Mouse (Mus musculus) frontal cortex, postnatal 14 days (tissue): ENCODE results near the gene Sh3d19.

Experiments
- DNase-seq, 2 experiments: peaks; one replicate each; pipeline ENCODE4 v3.0.0; 2022; ENCODE audit warnings: low spot score in 2 of 2

Gene Sh3d19

DNA sequence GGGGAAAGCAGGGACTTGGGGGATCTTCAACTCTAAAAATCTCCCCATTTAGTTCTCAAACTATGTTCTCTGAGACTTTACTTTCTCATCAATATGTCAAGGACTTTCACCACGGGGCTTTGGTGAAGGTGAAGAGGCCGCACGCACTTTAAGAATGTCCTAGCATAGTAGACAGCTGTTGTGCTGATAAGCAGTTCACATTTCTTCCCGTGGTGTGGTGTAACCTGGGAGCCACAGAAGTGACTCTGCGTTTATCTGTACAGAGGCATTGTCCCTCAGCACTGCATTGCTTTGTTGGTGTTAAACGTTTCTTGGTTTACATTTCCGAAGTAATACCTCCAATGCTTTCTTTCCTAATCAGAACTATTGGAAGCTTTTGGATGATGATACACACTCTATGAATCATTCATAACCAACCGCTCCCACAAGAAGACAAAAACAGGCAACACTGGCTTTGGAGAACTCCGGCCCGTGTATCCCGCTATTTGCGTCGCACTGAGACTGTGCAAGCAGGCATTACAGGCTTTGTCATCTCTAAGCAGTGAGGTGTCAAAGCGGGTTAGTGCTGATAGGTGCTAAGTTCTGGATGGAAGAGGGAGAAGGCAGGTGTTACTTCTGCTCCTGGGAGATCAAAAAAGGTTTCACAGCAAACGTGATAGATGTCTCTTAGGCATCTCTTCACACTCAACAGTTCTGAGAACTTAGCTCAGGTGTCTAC lies 57.9 kb downstream of the Sh3d19 start:
- DNase-seq = no peak

DNA sequence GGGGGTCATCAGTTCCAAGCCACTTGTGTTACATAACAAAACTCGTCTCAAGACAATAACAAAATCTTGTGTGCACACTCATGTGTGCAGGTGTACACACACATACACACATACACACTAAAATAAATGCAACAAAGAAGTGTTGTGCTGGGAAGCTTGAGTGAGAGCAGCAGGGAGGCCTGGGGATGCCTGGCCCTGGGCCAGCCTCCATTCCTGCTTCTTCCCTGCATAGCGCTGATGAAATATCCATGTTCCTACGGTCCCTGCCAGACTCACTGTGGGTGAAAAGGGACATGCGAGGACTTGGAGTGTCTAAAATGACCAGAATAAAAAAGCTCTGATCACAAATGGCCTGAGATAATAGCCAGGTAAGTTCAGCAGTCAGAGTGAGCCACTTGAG lies 59.7 kb downstream of the Sh3d19 start:
- DNase-seq = no peak

DNA sequence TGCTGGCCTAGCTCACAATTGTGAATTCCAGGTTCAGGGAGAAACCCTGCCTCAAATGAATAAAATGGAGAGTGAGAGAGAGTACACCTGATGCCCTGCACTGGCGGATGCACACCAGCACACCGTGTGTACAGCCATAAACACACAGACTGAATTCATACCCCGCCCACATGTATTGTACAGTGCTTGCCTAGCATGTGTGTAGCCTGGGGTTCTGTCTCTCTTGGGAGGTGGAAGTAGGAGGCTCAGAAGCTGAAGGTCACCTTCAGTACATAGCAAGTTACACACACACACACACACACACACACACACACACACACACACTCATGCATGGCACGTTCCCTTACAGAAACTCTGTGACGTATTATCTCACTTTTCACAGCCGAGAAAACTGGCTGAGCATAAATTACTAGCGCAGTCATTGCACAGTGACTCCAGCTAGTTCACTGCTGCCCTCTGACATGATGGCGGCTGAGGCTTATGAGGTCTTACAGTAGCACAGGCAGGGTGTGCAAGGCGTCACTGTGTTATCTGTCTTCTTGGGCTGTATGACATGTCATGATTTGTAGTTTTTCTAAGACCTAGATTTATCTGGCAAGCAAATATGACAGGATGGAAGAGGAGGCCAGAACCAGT lies 62.7 kb downstream of the Sh3d19 start:
- DNase-seq = no peak

DNA sequence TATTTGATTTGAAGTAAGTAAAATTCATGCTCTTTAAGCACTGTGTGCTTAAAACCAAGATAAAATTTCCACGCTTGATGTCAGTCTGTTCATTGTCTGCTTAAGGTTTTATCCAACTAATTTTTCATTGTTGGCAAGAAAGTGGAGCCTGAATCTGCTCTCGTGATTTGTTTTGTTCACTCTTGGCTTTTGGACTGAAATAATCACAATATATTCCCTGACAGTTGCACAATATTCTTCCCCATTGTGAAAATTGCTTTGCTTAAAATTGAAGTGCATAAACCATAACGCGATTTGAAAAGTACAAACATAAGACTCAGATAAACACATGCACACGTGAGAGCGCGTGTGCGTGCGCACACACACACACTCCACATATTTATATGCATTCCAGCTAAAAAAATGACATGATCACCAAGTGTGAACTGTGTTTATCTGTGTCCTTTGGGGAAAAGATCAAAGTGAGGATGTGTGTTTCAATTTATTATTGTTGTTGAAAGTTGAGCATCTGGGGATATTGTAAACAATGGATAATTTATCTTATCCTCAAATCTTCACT lies 67.1 kb downstream of the Sh3d19 start:
- no peak for DNase-seq

DNA sequence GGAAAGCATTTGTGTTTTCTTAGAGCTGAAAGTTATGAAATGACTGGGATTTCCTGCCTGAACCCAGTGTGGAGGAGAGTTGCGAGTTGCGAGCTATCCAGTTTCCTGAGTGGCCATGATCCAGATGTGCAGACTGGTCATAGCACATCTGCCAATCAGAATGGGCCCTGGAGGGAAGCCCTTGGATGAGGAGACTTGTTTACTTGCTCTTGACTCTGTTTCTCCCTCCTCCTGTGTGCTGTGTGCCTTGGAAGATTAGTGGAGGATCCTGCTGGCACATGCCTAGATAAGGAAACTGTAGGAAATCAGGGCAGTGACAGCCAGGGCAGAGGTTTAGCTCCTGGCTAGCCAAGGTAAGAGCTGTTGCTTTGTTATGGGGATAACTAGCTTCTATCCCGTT lies 67.7 kb downstream of the Sh3d19 start:
- no peak for DNase-seq

DNA sequence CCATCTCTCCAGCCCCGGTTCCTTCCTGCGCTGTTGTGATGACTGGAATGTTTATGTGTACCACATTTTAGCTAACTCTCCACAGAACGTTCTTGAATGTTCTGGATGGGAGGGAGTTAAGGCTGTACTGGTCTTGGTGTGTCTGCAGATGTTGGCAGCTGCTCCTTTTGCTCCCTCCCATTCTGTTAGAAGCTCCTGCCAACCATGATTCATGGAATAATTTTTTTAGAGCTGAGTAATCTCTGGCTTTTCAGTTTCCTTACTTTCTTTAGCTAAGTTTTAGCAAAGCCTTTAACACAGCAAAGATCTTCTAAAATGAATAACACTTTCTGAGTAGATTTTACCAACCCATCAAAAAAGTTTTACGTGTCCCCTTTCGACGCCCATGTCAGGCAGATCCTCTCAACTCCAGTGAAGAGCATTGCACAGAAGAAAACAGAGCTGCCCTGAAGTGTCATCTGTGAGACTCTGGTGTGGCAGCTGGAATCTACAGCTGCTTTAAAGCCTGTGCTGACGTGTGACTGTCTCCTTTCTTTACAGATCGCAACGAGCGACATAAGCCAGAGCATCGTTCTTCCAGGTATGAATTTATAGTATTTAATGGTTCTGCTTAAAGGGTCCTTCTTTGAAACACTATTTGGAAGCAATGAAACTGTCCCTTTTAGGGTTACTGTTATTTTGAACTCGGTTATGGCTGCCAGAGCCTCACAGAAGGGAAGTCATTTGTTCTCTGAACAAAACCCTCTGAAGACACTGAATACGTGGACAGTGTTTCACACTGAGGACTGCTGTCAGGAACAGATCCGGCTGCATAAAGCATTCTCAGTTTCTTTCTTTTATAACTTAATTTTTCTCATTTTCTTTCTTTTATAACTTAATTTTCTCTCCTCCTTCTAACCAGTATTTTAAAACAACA lies 69.6 kb downstream of the Sh3d19 start:
- DNase-seq = no peak

DNA sequence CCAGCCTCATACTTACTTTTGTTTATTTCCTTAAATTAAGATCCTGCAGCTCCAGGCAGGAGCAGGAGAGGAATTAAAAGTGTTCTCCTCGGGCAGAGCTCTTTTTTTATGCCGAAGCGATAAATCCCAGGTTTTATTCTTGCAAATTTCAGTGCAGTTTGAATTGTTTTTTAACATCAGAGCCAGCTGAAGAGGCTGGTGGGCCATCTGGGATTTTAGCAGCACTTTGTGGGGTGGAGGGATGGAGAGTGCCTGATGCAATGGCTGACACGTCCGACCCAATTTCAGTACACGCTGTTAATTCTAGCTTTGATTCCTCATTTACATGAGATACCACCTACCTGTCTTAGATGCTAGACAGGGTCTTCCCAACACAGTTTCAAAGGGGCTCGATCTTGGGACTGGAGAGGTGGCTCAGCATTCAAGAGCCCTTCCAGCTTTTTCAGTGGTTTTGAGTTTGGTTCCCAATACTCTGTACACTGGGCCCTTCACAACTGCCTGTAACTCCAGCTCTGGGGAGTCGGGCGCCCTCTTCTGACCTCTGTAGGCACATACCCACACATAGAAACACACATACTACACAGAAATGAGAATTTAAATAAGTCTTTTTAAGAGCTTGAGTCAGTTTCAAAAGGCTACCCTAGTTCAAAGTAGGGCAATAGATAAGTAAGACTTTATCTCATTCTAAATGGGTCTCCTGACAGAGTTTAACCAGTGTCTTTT lies 76.9 kb downstream of the Sh3d19 start:
- DNase-seq = no peak

- DNase-seq = no peak
These were observed 78.1 kb downstream of the Sh3d19 start for GRCm38 (mm10) chr3:86049041-86049440.

- DNase-seq = no peak
These were observed 85.8 kb downstream of the Sh3d19 start for GRCm38 (mm10) chr3:86056678-86057077.

- DNase-seq = no peak
These were observed 86.7 kb downstream of the Sh3d19 start for GRCm38 (mm10) chr3:86057436-86058095.

DNA sequence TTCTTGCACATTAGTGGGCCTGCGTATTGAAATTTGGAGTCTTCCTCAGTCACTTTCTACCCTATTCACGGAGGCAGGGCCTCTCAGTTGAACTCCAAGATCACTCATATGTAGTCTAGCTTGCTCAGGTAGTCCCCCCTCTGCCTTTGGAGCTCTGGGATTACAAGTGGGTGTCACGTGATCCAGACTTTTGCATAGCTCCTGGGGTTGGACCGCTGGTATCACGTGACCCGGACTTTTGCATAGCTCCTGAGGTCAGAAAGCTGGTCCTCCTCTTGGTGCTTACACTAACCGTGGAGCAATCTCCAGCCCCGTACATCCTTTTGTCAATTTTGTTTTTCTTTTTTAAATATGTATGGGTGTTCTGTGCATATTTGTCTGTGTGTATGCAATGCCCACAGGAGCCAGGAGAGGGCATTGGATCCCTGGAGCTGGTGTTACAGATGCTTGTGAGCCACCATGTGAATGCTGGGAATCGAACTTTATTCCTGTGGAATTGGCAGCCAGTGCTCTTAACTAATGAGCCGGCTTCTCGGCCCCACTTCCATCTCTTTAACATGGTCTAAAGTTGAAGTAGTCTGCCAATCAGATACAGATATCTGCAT lies 98.8 kb downstream of the Sh3d19 start:
- DNase-seq = no peak

DNA sequence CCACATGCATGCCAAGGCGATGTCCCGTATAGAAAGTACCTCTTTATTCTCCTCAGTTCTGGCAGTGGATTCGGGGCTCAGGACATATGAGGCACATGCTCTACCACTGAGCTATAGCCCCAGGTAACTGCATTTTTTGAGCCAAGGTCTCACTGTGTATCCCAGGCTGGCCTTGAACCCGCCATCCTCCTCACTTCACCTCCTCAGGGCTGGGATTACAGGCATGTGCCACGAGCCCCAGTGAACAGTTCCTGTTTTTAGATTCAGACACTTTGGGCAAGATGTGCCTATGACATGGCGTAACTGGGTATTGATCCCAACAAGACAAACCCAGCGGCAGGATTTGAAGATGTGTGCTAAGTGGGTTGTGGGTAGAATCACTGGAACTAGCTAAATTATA lies 99.9 kb downstream of the Sh3d19 start:
- no peak for DNase-seq

DNA sequence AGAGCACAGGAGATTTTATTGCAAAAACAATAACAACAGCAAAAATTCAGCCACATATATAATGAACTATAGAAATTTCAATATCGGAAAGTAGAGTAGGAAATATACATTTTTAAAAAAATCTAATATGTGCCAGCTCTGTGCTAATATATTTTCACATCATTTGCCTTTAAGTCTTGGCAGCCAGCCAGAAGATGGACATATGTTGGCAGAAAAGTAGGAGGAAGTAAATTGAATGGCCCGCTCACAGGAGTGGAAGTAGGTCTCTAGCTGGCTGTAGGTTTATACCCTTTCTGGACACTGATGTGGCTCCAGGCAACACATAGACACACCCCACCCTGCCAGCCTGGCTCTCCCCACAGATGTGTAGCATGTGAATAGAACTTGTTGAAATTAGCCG lies 101.2 kb downstream of the Sh3d19 start:
- DNase-seq = no peak

DNA sequence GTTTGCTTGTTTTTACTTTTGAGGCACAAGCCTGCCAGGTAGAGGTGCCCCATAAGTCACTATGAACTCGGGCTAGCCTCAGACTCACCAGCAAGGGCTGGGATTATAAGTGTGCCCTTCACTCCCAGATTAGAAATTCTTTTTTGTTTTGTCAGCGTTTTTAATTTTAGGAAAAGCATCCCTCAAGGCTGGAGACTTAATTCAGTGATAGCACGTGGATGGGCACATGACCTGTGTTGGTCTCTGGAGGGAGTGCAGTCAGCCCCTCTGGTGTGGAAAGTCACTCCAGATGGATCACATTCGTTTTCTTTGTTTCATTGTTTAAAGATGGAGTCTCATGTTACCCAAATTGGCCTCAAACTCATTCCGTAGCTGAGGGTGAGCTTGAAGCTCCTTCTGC lies 102.0 kb downstream of the Sh3d19 start:
- no peak for DNase-seq

- no peak for DNase-seq
These were observed 104.7 kb downstream of the Sh3d19 start for GRCm38 (mm10) chr3:86075593-86075992.

DNA sequence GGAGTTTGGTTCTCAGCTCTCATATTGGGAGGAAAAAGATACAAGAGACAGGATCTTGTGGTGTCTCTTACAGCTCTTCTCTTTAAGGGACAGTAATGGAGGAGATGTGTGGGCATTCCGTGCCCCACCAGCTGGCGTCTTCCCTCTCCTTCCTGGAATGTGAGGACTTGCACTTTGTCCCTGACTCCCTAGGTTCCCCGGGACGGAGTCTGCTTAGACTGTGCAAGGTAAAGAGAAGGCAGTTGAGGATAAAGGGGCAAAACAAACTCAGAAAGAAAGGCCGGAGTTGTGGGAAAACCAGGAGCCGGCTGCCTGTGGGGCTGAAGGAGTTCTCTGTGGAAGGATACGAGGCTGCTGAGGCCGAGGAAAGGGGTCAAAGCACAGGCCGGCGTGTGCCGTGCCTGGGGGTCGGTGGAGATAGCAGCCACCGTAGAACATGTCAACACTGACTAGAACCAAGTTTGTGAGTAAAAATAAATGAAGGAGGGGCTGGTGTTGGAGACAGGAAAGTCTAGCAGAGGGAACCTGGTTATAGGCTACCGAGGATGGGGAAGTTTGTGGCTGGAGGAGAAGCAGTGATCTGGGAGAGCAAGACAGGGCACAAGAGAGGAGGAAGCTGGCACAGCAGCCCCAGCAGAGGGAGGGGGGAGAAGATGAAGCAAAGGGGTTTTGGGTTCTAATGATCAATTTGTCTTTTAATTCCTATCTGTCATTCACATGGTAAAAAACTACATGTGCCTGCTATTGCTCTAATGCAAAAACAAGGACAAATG lies 105.8 kb downstream of the Sh3d19 start:
- DNase-seq = no peak

GRCm38 (mm10) chr3:86083051-86083450 lies 112.1 kb downstream of the Sh3d19 start:
- DNase-seq = no peak

DNA sequence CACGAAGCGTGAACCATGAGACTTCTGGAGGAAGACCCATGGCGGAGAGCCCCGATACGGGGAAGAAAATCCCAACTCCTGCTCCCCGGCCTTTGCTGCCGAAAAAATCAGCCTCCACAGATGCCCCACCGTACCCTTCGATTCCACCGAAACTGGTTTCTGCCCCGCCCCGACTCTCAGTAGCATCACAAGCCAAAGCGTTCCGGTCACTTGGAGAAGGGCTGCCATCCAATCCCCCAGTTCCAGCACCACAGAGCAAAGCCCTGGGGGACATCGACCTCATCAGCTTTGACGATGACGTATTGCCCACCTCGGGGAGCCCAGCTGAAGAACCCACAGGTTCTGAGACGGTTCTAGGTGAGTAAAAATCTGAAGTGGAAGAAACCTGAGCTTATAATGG lies 114.1 kb downstream of the Sh3d19 start:
- no peak for DNase-seq

- DNase-seq = no peak
These were observed 117.0 kb downstream of the Sh3d19 start for GRCm38 (mm10) chr3:86087872-86088271.
